Mouse (Mus musculus) lung, postnatal 25 days (tissue): ENCODE results near the gene Saa4.
A peak's percentile ranks its signal among the peaks of the same experiment; 100 is the strongest.
"Not testable (repeated sequence)": the region's sequence is repeated elsewhere in the genome, so short reads cannot be mapped to it uniquely, and the experiment has no call there.

Experiments
- DNase-seq: peaks from one replicate; pipeline ENCODE4 v3.0.0; 2022; ENCODE audit warnings: low spot score

The Saa4 gene

DNA sequence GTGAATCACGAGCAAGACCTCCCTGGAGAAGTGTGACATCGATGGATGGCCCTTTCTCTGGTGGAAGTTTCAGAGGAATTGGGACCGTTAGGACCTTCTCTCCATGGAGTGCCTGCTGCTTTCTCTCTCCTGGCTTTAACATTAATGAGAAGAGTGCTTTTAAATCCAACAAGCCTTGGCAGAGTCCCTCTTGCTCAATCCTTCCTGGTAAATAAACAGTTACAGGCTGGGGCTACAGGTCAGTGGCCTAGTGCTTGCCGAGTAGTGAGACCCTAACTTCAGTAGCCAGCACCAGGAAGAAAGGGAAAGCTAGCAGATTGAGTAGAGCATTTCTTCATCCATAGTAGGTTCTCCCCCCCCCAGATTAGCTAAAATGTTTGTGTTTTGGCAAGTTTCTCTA lies at the start of gene Saa4:
Saa4 (minus strand) TSS at position 146 of the 400 bp plus-strand sequence.
- DNase-seq: no peak

- peak; percentile 47 for DNase-seq
These were observed 38.3 kb upstream of the Saa4 start for GRCm38 (mm10) chr7:46770706-46771105.

DNA sequence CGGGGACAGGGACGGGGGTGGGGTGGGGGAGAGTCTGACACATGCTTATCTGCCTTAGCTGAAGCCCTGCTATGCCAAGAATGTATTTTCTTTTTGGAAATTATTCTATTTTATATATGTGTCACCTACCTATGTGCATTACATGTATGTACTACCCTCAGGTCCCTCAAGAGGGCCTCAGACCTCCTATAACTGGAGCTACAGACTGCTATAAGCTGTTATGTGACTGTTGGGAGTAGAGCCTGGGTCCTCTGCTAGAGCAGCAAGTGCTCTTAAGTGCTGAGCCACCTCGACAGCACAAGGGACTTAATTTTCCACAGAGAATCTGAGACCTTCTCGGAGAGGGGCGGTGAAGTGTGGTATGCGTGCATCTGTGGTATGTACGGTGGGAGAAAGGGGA lies 36.0 kb upstream of the Saa4 start:
- DNase-seq: no peak

DNA sequence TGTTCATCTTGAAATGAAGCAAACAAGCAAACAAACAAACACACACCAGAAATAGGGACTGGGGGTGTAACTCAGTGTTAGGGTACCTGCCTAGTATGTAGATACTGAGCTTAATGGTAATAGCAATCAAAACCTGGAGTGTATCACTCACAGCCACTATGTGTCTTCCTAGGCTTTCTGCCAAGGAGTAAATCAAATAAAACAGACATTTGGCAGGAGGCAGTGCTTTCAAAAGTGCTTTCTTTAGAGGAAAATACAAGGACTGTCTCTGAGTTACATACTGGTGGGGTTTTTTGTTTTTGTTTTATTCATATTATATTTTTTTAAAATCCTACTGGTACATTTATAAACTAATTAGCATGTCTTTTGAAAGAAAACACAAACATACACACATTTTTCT lies 35.0 kb upstream of the Saa4 start:
- peak; percentile 23 for DNase-seq

- no peak for DNase-seq
These were observed 32.3 kb upstream of the Saa4 start for GRCm38 (mm10) chr7:46764672-46765071.

GRCm38 (mm10) chr7:46762601-46763000 lies 30.2 kb upstream of the Saa4 start:
- DNase-seq: no peak

DNA sequence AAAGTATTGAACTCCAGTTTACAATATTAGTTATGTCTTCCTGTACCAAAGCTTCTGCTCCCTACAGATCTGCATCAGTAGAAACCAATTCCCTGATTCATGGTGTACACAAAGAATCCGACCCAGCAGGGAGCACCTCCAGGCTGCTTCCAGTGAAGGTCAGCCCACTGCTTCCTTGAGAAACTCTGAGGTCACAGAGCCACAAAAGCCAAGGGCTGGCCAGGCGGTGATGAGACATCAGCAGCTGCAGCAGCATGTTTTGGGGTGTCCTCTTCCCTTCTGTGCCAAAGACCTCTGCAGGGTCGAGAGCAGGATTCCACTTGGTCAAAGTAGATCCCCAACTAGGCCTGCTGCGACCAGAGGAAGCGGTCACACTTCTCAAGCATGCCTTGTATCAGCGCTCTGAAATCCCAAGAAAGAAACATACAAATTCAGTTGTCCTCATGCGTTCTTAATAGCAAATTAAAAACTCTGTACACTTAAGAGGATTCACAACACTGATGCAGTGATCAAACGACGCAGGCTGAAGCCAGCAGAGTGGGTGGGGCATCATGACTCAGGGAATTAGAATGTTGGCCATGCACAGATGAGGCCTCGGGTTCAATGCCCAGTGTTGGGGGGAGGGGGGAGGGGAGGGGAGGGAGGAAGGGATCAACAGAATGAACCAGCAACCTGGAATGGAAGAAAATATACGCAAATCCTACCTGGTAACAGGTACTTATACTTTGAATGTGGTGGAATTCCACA lies 28.8 kb upstream of the Saa4 start:
- no peak for DNase-seq

DNA sequence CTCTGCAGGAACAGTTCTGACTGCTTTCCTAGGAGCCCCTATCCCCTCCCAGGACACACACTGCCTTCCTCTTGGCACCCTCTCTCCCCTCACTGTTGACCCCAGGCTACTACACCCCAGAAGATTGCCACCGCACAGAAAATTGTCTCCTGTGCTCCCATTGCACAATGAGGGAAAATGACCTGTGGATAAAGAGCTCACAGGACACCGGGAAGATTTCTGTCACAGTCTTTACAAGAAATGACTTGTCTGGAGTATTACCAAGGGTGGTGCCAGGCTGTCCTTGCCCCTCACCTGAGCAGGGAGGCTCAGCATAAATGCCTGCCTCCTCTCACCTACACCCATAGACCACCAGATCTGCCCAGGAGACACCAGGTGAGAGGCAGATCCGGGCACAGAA lies 19.1 kb upstream of the Saa4 start, which contains the start of gene Saa2:
Saa2 (plus strand) TSS at position 301 of the 400 bp plus-strand sequence.
- DNase-seq: no peak

DNA sequence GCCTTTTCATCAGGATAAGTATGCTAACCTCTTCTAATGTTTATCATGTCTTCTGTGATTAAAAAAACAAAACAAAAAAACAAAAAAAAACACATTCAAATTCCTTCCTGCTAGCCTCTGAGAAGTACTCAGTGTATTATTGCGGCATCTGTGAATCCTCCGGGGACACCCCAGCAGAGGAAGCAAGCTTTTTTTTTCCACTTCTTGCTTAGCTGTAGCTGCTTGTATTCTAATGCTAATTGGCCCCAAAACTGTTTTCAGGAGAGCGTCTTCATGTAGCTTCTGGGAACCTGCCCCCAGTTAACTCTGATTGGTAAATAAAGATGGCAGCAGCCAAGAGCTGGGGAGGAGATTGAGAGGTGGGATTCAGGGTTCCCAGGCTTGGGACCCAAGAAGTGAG lies 16.1 kb upstream of the Saa4 start:
- DNase-seq: no peak

DNA sequence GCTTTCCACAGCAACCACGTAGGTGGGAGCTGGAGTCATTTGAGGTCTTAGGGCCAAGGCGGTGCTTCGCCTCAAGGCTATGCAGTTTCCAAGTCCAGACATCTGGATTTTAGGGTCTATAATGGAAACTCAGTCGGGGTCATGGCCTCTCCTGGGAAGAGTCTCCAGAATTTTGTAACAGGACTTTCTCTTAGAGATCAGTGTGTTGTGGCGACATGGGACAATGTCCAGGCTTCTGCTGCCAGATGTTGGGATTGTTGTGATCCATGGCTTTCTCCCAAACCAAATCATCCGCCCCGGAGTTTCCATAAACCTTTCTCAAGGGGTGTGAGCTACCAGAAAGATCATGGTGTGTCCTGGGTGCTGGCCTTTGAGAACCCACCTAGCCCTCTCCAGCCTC lies 14.0 kb upstream of the Saa4 start:
- DNase-seq: no peak

- peak; percentile 41 for DNase-seq
These were observed 13.4 kb upstream of the Saa4 start for GRCm38 (mm10) chr7:46745816-46746215.

- not testable (repeated sequence) for DNase-seq
These were observed 10.5 kb upstream of the Saa4 start, which contains the start of gene Saa1 for GRCm38 (mm10) chr7:46742880-46743279. TSS of gene Saa1 (minus strand) at chr7:46742980.

DNA sequence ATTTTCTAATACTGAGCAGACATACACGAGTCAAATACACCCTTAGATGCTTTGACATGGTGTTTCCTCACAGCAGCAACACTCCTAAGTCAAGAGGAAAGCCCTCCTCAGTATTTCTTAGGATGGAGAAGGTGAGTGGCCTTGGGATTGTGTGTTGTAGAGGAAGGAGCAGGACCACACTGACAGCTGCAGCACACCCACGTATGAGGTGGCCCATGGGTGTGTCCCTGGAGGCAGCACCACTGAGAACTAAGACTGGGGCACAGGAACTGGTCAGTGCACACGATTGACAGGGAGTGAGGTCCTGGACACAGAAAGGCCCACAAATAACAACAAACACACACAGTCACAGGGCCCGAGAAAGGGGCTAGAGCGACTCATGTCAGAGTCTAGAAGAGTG lies 7.6 kb upstream of the Saa4 start:
- DNase-seq: not testable (repeated sequence)

DNA sequence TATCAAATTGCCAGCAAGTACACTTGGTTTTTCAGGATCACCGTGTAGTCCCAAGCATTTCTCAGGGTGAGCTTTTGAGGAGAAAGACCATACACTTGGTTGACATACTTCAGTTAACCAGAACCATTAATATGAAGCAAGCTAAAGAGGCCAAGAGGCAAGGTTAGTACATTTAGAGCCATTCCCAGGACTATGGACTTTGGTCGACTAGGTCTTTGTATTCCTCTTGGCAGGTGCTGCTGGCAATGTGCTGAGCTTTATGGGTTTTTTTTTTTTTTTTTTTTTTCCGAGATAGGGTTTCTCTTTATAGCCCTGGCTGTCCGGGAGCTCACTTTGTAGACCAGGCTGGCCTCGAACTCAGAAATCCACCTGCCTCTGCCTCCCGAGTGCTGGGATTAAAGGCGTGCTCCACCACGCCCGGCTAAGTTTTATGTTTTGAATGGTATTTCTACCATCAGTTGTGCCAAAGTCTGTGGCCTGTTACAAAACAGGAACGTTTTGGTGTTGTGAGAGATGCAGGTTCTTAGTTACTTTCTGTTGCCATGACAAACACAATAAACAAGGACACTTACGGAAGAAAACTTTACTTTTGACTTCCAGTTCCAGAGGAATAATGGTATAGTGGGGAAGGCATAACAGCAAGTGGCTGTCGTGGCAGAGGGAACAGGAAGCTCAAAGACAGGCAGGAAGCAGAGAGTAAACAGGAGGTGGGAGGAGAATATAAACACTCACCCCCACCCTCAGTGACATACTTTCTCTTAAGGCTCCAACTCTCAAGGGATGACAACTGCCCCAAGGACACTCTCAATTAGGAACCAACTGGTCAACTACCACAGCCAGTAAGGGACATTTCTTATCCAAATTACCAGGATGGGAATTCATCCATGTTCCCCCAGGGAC lies 6.4 kb upstream of the Saa4 start:
- peak; percentile 62 for DNase-seq

DNA sequence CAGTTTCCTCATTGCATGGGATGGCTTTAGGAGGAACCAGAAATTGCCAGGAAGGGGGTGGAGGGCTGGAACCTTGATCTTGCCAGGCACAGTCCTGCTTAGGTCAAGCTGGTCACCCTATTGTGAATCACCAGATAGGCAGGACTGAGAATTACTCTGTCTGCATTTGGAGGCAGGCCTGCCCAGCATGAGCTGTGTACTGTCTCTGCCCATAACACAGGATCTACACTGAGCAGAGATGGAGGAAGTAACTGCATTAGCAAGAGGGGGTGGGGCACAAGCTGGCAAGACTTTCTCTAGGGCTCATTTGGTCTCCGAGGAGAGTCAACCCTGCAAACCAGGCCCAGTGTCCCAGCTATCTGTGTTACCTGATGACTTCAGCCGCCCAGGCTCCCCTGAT lies 2.6 kb upstream of the Saa4 start:
- no peak for DNase-seq

GRCm38 (mm10) chr7:46727584-46727983 lies 4.8 kb downstream of the Saa4 start:
- no peak for DNase-seq

DNA sequence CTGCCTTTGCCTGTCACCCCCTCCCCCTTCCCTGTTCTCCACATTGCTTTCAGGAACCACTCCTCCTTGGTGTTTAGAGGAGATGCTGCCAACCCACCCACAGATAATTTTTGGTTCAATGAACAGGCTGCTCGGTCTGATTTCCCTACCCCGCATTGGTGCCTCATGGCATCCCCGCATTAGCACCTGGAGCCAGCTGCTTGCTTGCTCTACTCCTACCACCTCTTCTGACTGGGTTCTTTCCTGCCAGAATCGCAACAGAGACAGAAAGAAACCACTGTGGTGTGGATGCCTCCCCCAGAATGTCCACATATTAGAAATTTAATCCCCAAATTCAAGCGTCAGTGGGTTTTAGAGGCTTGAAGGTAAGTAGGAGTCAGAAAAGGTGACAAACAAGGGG lies 8.0 kb downstream of the Saa4 start:
- no peak for DNase-seq

DNA sequence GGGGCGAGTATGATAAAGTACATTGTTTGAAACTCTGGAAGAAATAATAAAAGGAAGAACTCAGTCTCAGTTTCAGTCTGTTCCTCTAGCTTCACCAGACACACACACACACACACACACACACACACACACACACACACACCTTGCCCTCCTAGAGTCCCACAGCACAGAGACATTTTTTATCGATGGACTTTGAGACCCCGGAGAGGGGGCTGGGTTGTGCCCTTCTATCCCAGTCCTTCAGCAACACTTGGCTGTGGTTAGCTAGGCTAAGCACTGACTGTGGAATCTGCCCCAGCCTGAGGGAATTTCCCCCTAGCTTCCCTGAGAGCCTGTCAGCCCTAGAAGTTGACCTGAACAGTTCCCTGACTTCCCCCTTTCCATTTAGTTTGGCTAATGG lies 8.6 kb downstream of the Saa4 start:
- no peak for DNase-seq

DNA sequence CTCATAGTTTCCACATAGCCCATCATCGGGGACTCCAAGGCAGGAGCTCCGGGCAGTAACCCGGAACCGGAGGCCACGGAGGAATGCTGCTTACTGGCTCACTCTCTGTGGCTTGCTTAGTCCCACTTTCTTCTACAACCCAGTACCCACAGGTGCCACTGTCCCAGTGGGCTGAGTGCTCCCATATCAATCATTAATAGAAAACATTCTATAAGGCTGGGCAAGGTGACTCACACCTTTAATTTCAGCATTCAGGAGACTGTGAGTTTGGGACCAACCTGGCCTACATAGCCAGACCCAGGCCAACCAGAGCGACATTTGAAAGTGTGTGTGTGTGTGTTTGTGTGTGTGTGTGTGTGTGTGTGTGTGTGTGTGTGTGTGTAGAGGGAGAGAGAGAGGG lies 9.0 kb downstream of the Saa4 start:
- no peak for DNase-seq

DNA sequence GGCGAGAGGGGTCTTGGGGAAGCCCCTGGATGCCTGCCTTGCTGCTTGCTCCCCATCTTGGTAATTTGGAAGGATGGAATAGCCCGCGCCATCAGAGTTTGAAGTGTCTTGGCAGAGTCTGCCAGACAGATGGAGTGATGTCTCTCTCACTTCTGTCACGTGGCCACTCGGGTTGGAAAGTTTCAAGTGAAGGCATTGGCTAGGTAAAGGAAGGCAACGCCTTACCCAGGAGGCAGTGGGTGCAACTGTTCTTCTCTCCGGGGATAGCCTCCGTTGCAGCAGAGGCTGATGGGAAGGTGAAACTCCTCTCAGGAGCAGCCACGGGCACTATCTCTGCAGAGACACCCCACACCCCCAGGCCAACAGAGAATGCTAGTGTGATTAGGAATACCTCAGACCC lies 11.9 kb downstream of the Saa4 start:
- DNase-seq: no peak

- peak; percentile 91 for DNase-seq
These were observed 12.9 kb downstream of the Saa4 start for GRCm38 (mm10) chr7:46719526-46719925.

DNA sequence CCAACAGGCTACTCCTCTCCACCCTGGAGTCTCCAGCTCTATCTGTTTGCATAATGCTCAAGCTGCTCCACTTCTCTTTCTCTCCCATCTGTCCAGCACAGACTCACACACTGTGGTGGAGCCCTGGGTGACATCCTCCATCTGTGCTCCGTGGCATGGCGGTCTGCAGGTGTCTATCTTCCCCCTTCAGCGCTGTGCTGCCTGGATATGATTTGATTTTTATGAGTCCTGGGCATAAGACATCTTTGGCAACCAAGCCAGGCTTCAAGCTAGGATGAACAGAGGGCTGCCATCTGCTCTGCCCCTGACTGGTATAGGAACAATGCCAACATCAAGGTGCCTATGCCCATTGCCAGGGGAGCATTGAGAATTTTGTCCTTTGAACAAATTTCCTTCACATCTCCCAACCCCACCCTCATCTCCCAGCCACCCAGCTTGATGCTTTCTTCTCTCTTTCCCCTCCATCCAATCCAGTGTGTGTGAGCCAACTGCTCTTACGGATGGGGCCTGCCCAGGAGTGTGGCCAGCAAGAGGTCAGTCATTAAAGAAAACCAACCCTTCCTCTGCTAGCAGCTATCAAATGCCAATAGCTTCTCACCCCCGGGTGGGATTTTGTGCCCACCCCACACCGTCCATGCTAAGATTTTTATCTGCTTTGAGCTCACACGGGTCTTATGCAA lies 13.7 kb downstream of the Saa4 start:
- no peak for DNase-seq

GRCm38 (mm10) chr7:46716897-46717296 lies 15.5 kb downstream of the Saa4 start:
- peak; percentile 70 for DNase-seq
